Mouse (Mus musculus) adrenal gland (tissue): Measurements from ENCODE around the gene Camp.
"Not testable (repeated sequence)": the region's sequence is repeated elsewhere in the genome, so short reads cannot be mapped to it uniquely, and the experiment has no call there.

Experiments
- intact Hi-C: fragments of 180-260 bp; cut with DNase I; formaldehyde crosslinking; loops from one replicate; pipeline ENCODE4 v1.15.1; 2025
- microRNA-seq, 2 experiments: library from miRNA; unstranded; fragments of <30 nt; microRNA quantifications; one replicate each; pipeline ENCODE4; 2019

Gene Camp

GRCm38 (mm10) chr9:109854341-109854740 lies 4.9 kb upstream of the Camp start:
- intact Hi-C loops = no loop called here

GRCm38 (mm10) chr9:109850099-109850498 lies 682 bp upstream of the Camp start:
- intact Hi-C loops = no loop called here

GRCm38 (mm10) chr9:109833088-109833412 lies 16.4 kb downstream of the Camp start:
- intact Hi-C loops = no loop called here

- intact Hi-C loops = no loop called here
Observed at GRCm38 (mm10) chr9:109832391-109833087, 16.9 kb downstream of the Camp start, which contains the start of gene Nme6. Gene Nme6 (plus strand): TSS chr9:109832749.

GRCm38 (mm10) chr9:109826181-109826580 lies 23.2 kb downstream of the Camp start:
- intact Hi-C loops = loop anchor here (10.0 kb wide), 1 partner anchor 161 kb away; the partner anchor contains the start of gene Fbxw25

GRCm38 (mm10) chr9:109825739-109826138 lies 23.7 kb downstream of the Camp start:
- intact Hi-C loops = loop anchor here (10.0 kb wide), 1 partner anchor 161 kb away; the partner anchor contains the start of gene Fbxw25

GRCm38 (mm10) chr9:109816341-109816740 lies 33.1 kb downstream of the Camp start:
- intact Hi-C loops = no loop called here

- intact Hi-C loops = no loop called here
Observed at GRCm38 (mm10) chr9:109813424-109813823, 36.0 kb downstream of the Camp start.

GRCm38 (mm10) chr9:109811980-109812379 lies 37.4 kb downstream of the Camp start, which contains the start of gene Spink8:
Gene Spink8 (plus strand): TSS chr9:109812280.
- intact Hi-C loops = no loop called here

GRCm38 (mm10) chr9:109807898-109808297 lies 41.5 kb downstream of the Camp start:
- intact Hi-C loops = no loop called here

GRCm38 (mm10) chr9:109806695-109807293 lies 42.6 kb downstream of the Camp start:
- intact Hi-C loops = no loop called here

- intact Hi-C loops = no loop called here
Observed at GRCm38 (mm10) chr9:109806260-109806659, 43.2 kb downstream of the Camp start.

GRCm38 (mm10) chr9:109805596-109805995 lies 43.8 kb downstream of the Camp start:
- intact Hi-C loops = not testable (repeated sequence)

GRCm38 (mm10) chr9:109798051-109798450 lies 51.4 kb downstream of the Camp start:
- intact Hi-C loops = no loop called here

Small RNA genes within 50 kb of the gene (microRNA-seq; reads per million reads assigned to microRNA genes)
- gene Mir7089 = 0 reads per million in 2 experiments
